Mouse (Mus musculus) heart, adult 2 months (tissue): ENCODE measurements around the gene Dop1b.

Experiments used
- CTCF ChIP-seq: fragments of 200-600 bp; IDR thresholded peaks from 2 replicates; pipeline ENCODE4 v1.8.1; 2022; ENCODE audit warnings: antibody characterized with exemption, mild to moderate bottlenecking, moderate library complexity
- EP300 ChIP-seq: fragments of 200-500 bp; IDR thresholded peaks from 2 replicates; pipeline ENCODE4 v1.6.1; 2011; ENCODE audit warnings: low read depth, low read length, control low read depth; ENCODE audit not compliant: insufficient read depth
- POLR2A ChIP-seq: fragments of 200-500 bp; IDR thresholded peaks from 2 replicates; pipeline ENCODE4 v1.6.1; 2011; ENCODE audit warnings: mild to moderate bottlenecking, low read depth, low read length, control low read depth; ENCODE audit not compliant: insufficient read depth

- TF ChIP-seq POLR2A (no peak), CTCF (no peak), EP300 (no peak)
These were observed 2.5 kb upstream of the Dop1b start for GRCm38 (mm10) chr16:93709217-93709616.
